Mouse (Mus musculus) limb, embryonic 15.5 days (tissue): Measurements from ENCODE around the gene Stk35. TPM values are rescaled to one million over a fixed set of nuclear protein-coding genes. Genes with fewer than 3 reads are reported as not detected.
"Not testable (repeated sequence)": the region's sequence is repeated elsewhere in the genome, so short reads cannot be mapped to it uniquely, and the experiment has no call there.

Source experiments
- ATAC-seq: fragments of 200-750 bp; cut with Nextera tagmentation; 2 replicates; pipeline ENCODE4 v1.8.0; 2017; ENCODE audit warnings: low read depth, moderate TSS enrichment; ENCODE audit not compliant: insufficient number of reproducible peaks, low FRiP score, low TSS enrichment
- H3K27ac ChIP-seq: fragments of 300-500 bp; sonication (generic); 2 replicates; pipeline ENCODE4 v1.5.1; 2015; ENCODE audit warnings: moderate library complexity, mild to moderate bottlenecking, inconsistent platforms
- H3K27me3 ChIP-seq: fragments of 300-500 bp; sonication (generic); 2 replicates; pipeline ENCODE4 v1.6.1; 2015; ENCODE audit warnings: inconsistent platforms
- H3K36me3 ChIP-seq: fragments of 300-500 bp; sonication (generic); 2 replicates; pipeline ENCODE4 v1.6.1; 2015; ENCODE audit warnings: inconsistent platforms
- H3K4me1 ChIP-seq: fragments of 300-500 bp; sonication (generic); 2 replicates; pipeline ENCODE4 v1.6.1; 2015; ENCODE audit warnings: inconsistent platforms
- H3K4me2 ChIP-seq: fragments of 300-500 bp; sonication (generic); 2 replicates; pipeline ENCODE4 v1.6.1; 2015; ENCODE audit warnings: mild to moderate bottlenecking, inconsistent platforms
- H3K4me3 ChIP-seq: fragments of 300-500 bp; sonication (generic); 2 replicates; pipeline ENCODE4 v1.5.1; 2015; ENCODE audit warnings: mild to moderate bottlenecking, inconsistent platforms
- H3K9ac ChIP-seq: fragments of 300-500 bp; sonication (generic); 2 replicates; pipeline ENCODE4 v1.6.1; 2015; ENCODE audit warnings: inconsistent platforms
- H3K9me3 ChIP-seq: fragments of 300-500 bp; sonication (generic); 2 replicates; pipeline ENCODE4 v1.6.1; 2016; ENCODE audit warnings: inconsistent platforms
- WGBS: fragments of 180-500 bp; shearing (Covaris S2); methylation state at CpG from one replicate; pipeline ENCODE4 v1.1.7; 2015; 5-methylcytosine and 5-hydroxymethylcytosine counted together
- polyA plus RNA-seq: library from polyadenylated mRNA; unstranded; fragments of >200 nt; fragmentation: Nextera tagmentation; extraction: Ambion mirVana; gene quantifications from 2 replicates; pipeline ENCODE4 v1.2.1, GENCODE M21; 2015

The Stk35 gene
- polyA plus RNA-seq, 1 experiment from 2014 or later = 10.0 TPM

DNA sequence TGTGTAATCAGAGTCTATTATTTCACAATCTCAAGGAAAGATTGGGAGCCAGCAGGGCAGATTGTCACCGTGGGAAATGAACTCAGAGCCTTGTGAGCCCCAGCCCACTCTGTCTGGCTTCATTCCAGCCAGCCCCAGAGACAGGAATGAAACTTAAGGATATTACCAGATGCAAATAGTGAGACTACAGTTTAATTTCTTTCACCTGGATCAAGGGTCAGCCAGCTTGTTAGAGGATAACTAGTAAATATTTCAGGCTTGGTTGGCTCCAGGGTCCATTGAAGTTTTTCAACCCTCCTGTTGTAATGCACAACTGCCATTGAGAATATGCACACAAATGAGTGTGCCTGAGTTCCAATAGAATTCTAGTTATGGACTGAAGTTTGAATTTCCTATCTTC lies 36.6 kb downstream of the Stk35 start:
- no peaks in the 10 kb centered on the region for H3K27me3 ChIP-seq
- H3K4me2 ChIP-seq = no peak overlapping the region
- no peak for ATAC-seq
- no peak overlapping the region for H3K27ac ChIP-seq
- H3K4me3 ChIP-seq = no peak overlapping the region
- H3K9me3 ChIP-seq = no peaks in the 10 kb centered on the region
- 28% methylated on average over 1 of the region's 1 CpGs for WGBS
- peaks cover 10% of the 10 kb centered on the region for H3K36me3 ChIP-seq
- no peak overlapping the region for H3K9ac ChIP-seq
- 0 out of 2 replicates have a peak, but pooled peaks cover 8% of the 10 kb centered on the region for H3K4me1 ChIP-seq

DNA sequence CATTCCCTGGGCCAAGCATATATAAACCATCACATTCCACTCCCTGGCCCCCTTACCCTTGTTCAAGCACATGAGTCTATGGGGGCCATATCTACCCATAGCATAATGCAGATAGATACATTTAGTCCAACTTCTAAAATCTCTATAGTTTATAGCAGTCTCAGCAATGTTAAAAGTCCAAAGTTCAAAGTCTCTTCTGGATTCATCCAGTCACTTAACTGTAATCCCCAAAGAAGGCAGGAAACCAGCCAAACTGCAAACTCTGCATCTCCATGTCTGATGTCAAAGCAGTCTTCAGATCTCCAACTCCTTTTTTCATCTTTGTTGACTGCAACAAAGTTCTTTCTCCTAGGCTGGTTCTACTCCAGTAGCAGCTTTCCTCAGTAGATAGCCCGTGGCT lies 38.0 kb downstream of the Stk35 start:
- no peaks in the 10 kb centered on the region for H3K36me3 ChIP-seq
- H3K9ac ChIP-seq = no peak overlapping the region
- no peaks in the 10 kb centered on the region for H3K27me3 ChIP-seq
- no peak overlapping the region for H3K4me2 ChIP-seq
- H3K4me3 ChIP-seq = no peak overlapping the region
- no peak overlapping the region for H3K27ac ChIP-seq
- H3K4me1 ChIP-seq = 0 out of 2 replicates have a peak, but pooled peaks cover 4% of the 10 kb centered on the region
- WGBS = 92% methylated on average over 1 of the region's 1 CpGs
- ATAC-seq = no peak
- no peaks in the 10 kb centered on the region for H3K9me3 ChIP-seq

DNA sequence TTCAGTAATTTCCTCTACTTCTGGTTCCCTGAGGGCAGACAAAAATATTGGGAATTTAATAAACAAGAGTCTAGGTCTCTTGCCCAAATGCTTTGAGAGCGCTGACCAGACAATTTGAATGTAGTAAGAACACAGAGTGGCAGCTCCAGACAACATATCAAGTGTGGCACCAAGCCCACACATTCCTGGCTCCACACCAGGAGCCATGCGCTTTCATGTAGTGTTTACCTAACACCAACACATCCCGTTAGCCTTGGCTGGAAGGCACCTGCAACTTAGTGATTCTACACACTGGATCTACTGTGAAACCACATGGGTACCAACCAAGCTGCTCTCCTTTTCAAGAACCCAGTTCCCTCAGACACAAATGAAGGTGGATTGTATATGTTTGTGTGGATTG lies 45.5 kb downstream of the Stk35 start:
- no peak overlapping the region for H3K27ac ChIP-seq
- ATAC-seq = no peak
- no peaks in the 10 kb centered on the region for H3K36me3 ChIP-seq
- H3K4me3 ChIP-seq = no peak overlapping the region
- no peak overlapping the region for H3K9ac ChIP-seq
- no peaks in the 10 kb centered on the region for H3K27me3 ChIP-seq
- H3K4me1 ChIP-seq = no peaks in the 10 kb centered on the region
- no peak overlapping the region for H3K4me2 ChIP-seq
- no peaks in the 10 kb centered on the region for H3K9me3 ChIP-seq
- WGBS = 73% methylated on average over 3 of the region's 3 CpGs

DNA sequence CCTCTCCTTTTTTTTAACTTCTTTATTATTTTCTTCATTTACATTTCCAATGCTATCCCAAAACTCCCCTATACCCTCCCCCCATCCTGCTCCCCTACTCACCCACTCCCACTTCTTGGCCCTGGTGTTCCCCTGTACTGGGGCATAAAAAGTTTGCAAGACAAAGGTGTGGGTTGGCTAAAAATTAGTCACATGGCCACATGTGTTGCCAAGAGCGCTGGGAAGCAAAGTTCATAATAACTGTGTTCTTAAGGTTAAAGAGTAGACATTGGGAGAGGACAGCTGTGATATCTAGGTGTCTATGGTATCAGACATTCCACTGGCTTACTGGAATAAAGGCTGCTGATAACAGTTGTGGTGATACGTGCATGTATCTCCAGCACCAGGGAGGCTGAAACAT lies 46.2 kb downstream of the Stk35 start:
- no peaks in the 10 kb centered on the region for H3K9me3 ChIP-seq
- 90% methylated on average over 2 of the region's 2 CpGs for WGBS
- H3K4me3 ChIP-seq = no peak overlapping the region
- no peak overlapping the region for H3K4me2 ChIP-seq
- H3K27me3 ChIP-seq = no peaks in the 10 kb centered on the region
- no peak for ATAC-seq
- H3K36me3 ChIP-seq = no peaks in the 10 kb centered on the region
- H3K4me1 ChIP-seq = no peaks in the 10 kb centered on the region
- no peak overlapping the region for H3K9ac ChIP-seq
- no peak overlapping the region for H3K27ac ChIP-seq

DNA sequence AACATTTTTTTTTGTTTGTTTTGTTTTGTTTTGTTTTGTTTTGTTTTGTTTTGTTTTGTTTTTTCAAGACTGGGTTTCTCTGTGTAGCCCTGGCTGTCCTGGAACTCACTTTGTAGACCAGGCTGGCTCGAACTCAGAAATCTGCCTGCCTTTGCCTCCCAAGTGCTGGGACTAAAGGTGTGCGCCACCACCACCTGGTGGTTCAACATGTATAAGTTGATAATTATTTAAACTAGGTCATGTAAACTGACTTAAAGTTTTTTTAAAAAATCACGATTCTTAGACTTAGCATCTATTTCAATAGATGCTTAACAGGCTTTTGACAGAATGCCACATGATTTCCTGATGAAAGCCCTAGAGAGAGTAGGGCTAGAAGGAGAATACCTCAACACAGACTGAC lies 48.8 kb downstream of the Stk35 start:
- not testable (repeated sequence) for H3K4me1 ChIP-seq, H3K9ac ChIP-seq, H3K4me2 ChIP-seq, ATAC-seq, H3K9me3 ChIP-seq, H3K4me3 ChIP-seq, H3K27me3 ChIP-seq, H3K36me3 ChIP-seq, H3K27ac ChIP-seq
- 83% methylated on average over 3 of the region's 3 CpGs for WGBS

DNA sequence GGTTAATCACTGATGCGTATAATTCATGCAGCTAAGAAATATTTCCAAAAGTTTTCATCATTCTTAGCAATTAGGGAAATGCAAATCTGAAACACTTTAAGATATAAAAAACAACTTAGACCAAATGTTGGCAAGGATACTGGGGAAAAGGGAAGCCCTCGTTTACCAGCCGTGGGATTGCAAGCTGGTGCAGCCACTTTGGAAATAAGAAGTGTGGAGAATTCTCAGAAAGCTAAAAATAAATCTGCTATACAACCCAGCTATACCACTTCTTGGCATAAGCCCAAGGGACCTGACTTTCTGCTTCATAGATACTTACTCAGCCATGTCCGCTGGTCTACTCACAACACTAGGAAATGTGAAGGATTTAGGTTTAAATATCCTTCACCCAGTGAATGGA lies 51.2 kb downstream of the Stk35 start:
- Histone ChIP-seq H3K4me2 (no peak overlapping the region), H3K4me1 (no peaks in the 10 kb centered on the region), H3K27ac (no peak overlapping the region), H3K9me3 (no peaks in the 10 kb centered on the region), H3K36me3 (no peaks in the 10 kb centered on the region), H3K9ac (no peak overlapping the region), H3K4me3 (no peak overlapping the region), H3K27me3 (no peaks in the 10 kb centered on the region)
- no peak for ATAC-seq
- 64% methylated on average over 4 of the region's 4 CpGs for WGBS

DNA sequence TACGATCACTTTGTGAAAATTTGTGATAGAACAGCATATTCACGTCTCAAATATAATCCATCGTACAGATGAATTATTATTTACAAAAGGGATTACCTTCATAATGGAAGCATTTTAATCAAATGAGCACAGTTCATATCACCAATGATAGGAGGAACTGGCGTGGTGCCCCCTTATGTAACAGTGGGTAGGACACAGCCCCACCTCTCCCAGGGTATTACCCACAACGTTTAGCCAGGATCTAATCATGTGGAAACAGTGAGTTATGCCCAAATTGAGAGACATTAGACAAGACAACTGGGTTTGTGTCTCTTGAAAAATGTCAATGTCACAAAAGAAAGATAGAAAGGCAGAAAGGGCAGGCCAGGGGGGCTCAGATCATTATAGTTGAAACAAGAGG lies 62.9 kb downstream of the Stk35 start:
- H3K36me3 ChIP-seq = no peaks in the 10 kb centered on the region
- H3K9me3 ChIP-seq = no peaks in the 10 kb centered on the region
- no peak overlapping the region for H3K9ac ChIP-seq
- H3K27ac ChIP-seq = no peak overlapping the region
- no peak for ATAC-seq
- H3K4me3 ChIP-seq = no peak overlapping the region
- no peaks in the 10 kb centered on the region for H3K27me3 ChIP-seq
- WGBS = 89% methylated on average over 5 of the region's 5 CpGs
- H3K4me1 ChIP-seq = no peaks in the 10 kb centered on the region
- no peak overlapping the region for H3K4me2 ChIP-seq

DNA sequence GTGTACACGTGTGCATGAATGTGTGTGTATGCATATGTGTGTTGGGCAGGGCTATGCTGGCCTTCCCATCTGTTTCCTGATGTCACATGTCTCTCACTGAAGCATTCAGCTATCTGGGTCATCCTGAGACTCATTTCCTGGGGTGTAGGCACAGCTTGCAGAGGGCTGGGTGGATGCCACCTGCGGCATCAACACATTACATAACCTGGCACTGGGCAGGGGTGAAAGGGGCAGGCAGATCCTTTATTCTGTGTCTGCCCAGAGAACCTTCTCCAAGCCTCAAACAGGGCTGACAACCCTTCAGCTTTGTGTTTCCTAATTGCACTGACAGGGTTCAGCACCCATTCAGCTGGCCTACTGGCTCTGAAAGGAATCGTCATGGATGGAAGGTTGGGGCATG lies 64.6 kb downstream of the Stk35 start:
- Histone ChIP-seq H3K27ac (no peak overlapping the region), H3K4me2 (no peak overlapping the region), H3K27me3 (no peaks in the 10 kb centered on the region), H3K9ac (no peak overlapping the region), H3K9me3 (no peaks in the 10 kb centered on the region), H3K4me1 (no peaks in the 10 kb centered on the region), H3K4me3 (no peak overlapping the region), H3K36me3 (no peaks in the 10 kb centered on the region)
- 84% methylated on average over 3 of the region's 3 CpGs for WGBS
- no peak for ATAC-seq

DNA sequence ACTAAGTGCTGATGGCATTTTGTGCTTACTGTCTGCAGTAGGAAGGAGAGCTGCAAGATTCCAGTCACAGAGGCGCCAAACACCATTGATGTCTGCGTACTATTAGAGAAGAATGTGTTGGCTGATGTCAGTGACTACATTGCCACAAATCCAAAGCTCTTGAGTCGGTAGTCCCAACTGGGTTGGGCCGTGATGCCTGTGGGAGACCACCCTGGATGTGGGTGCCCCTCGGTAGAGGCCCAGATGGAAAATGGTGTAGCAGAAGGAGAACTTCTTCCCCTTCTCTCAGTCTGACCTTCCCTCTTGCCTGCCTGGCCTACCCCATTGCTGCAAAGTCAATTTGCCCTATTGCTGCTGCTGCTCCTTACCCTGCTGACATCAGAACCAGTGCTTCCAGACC lies 68.8 kb downstream of the Stk35 start:
- Histone ChIP-seq H3K9me3 (no peaks in the 10 kb centered on the region), H3K4me3 (no peak overlapping the region), H3K9ac (no peak overlapping the region), H3K27me3 (no peaks in the 10 kb centered on the region), H3K36me3 (no peaks in the 10 kb centered on the region), H3K4me1 (no peaks in the 10 kb centered on the region), H3K27ac (no peak overlapping the region), H3K4me2 (no peak overlapping the region)
- 92% methylated on average over 5 of the region's 5 CpGs for WGBS
- no peak for ATAC-seq

DNA sequence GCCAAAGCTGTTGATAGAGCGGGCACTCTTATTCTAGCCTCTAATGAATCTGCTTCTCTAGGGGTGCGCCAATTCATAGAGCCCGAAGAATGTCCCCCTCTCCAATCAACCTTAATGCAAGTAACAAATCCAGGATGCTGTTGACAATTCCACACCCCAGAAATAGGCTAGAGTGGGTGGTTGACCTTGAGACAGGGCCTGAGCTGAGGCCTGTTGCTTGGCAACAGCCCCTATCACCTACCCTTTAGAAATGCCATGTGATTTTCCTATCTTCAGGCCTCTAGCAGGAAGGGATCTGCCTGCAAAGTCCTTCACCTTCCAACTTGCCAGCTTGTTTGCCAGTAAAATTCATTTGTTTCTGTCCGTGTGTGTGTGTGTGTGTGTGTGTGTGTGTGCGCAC lies 70.9 kb downstream of the Stk35 start:
- 87% methylated on average over 5 of the region's 5 CpGs for WGBS
- no peak for ATAC-seq
- Histone ChIP-seq H3K9ac (no peak overlapping the region), H3K4me2 (no peak overlapping the region), H3K27me3 (no peaks in the 10 kb centered on the region; the same call in 1 of the 2 replicates), H3K4me3 (no peak overlapping the region), H3K4me1 (no peaks in the 10 kb centered on the region), H3K27ac (no peak overlapping the region), H3K9me3 (no peaks in the 10 kb centered on the region), H3K36me3 (no peaks in the 10 kb centered on the region)

DNA sequence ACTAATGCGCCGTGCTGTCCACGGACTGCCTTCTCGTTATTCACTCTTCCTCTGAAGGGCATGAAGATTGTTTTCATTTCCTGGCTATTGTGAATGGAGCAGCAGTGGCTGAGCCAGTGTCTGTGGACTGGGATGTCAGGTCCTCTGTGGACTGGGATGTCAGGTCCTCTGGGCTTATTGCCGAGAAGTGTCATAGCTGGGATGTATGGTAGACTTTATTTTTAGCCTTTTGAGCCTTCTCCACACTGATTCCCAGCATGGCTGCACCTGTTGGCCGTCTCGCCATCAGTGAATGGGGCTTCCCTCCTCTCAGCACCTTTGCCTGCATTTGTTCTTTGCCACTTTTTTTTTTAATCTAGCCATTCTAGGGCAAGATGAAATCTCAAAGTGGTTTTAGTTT lies 71.8 kb downstream of the Stk35 start:
- Histone ChIP-seq H3K9ac (no peak overlapping the region), H3K4me2 (no peak overlapping the region), H3K27me3 (no peaks in the 10 kb centered on the region; the same call in 1 of the 2 replicates), H3K4me3 (no peak overlapping the region), H3K36me3 (no peaks in the 10 kb centered on the region), H3K9me3 (no peaks in the 10 kb centered on the region), H3K4me1 (no peaks in the 10 kb centered on the region), H3K27ac (no peak overlapping the region)
- WGBS = 83% methylated on average over 7 of the region's 7 CpGs
- no peak for ATAC-seq

DNA sequence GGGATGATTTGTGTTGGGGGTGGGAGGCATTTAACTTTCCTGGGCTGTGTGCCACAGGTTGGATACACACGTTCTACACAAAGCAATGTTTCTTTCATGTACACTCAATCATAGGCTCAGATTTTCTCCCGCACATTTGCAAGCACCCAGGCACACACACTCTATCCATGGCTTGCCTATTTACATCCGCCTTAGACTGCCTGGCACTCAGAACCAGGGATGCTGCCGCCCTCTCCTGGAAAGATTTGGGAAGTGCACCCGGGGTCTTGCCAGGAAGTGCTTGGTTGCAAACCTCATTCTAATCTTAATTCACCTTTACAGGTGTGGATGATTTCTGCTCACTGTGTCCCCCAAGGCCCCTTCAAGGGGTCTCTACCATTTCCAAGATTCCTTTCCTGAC lies 73.2 kb downstream of the Stk35 start:
- H3K4me1 ChIP-seq = no peaks in the 10 kb centered on the region
- no peaks in the 10 kb centered on the region; the same call in 1 of the 2 replicates for H3K27me3 ChIP-seq
- no peaks in the 10 kb centered on the region for H3K9me3 ChIP-seq
- no peak overlapping the region for H3K9ac ChIP-seq
- H3K4me2 ChIP-seq = no peak overlapping the region
- H3K27ac ChIP-seq = no peak overlapping the region
- no peak overlapping the region for H3K4me3 ChIP-seq
- no peaks in the 10 kb centered on the region for H3K36me3 ChIP-seq
- WGBS = 3% methylated on average over 5 of the region's 5 CpGs
- ATAC-seq = no peak

DNA sequence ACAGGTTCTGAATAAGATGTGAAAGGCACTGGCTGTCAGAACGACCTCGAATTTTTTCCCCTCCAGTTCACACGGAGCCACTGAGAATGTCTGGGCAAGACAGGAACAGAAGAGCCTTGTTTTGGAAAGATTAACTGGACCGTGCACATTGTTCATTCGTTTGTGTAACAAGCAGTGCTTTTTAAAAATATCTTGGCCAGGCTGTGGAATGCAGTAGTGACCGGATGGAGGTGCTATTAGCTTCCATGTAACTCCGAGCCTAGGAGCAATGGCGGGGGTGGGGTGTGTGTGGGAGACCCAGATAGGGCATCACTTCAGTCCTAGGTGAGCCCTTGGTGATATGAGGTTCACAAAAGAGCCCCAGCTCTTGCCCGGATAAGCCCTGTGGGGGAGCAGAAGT lies 73.8 kb downstream of the Stk35 start:
- no peaks in the 10 kb centered on the region for H3K36me3 ChIP-seq
- 67% methylated on average over 9 of the region's 9 CpGs for WGBS
- ATAC-seq = no peak

More for the DNA sequence above, 73.8 kb downstream of the Stk35 start:
- Histone ChIP-seq H3K9ac (no peak overlapping the region), H3K27ac (no peak overlapping the region), H3K4me2 (no peak overlapping the region), H3K4me3 (no peak overlapping the region), H3K4me1 (no peaks in the 10 kb centered on the region), H3K9me3 (no peaks in the 10 kb centered on the region), H3K27me3 (no peaks in the 10 kb centered on the region; the same call in 1 of the 2 replicates)
